Mouse (Mus musculus) inflammation-experienced regulatory T-cells, adult 6 months (primary cell): ENCODE results near the gene Neu1. TPM values are rescaled to one million over a fixed set of nuclear protein-coding genes. Genes with fewer than 3 reads are reported as not detected.
"Not testable (repeated sequence)": the region's sequence is repeated elsewhere in the genome, so short reads cannot be mapped to it uniquely, and the experiment has no call there.

ENCODE experiments used
- ATAC-seq: one replicate; pipeline ENCODE4 v1.8.0; 2017
- polyA plus RNA-seq, 3 experiments: library from polyadenylated mRNA; unstranded; fragments of 100-300 nt; shearing (Covaris generic); gene quantifications; one replicate each; pipeline ENCODE4 v1.2.1; 2017

Gene Neu1
- polyA plus RNA-seq, 3 experiments from 2014 or later = 12.8 to 28.2 (median 27.6) TPM

GRCm38 (mm10) chr17:34969822-34970221 is 38.8 kb downstream of the Neu1 start, which contains the start of gene Gm20481:
Gm20481 (plus strand) TSS chr17:34969912.
- not testable (repeated sequence) for ATAC-seq

- ATAC-seq = not testable (repeated sequence)
These were observed 39.8 kb downstream of the Neu1 start for GRCm38 (mm10) chr17:34970850-34971249.

GRCm38 (mm10) chr17:34971694-34972068 is 40.6 kb downstream of the Neu1 start:
- peak; percentile 22 for ATAC-seq

- ATAC-seq = peak; percentile 96
These were observed 41.2 kb downstream of the Neu1 start, which contains the start of the genes Hspa1a and Hspa1l for GRCm38 (mm10) chr17:34972069-34972749. Hspa1a (minus strand) TSS chr17:34972156. Hspa1l (plus strand) TSS chr17:34972703.

- ATAC-seq = no peak
These were observed 44.8 kb downstream of the Neu1 start for GRCm38 (mm10) chr17:34975581-34976492.

- no peak for ATAC-seq
These were observed 45.9 kb downstream of the Neu1 start for GRCm38 (mm10) chr17:34977000-34977399.

DNA sequence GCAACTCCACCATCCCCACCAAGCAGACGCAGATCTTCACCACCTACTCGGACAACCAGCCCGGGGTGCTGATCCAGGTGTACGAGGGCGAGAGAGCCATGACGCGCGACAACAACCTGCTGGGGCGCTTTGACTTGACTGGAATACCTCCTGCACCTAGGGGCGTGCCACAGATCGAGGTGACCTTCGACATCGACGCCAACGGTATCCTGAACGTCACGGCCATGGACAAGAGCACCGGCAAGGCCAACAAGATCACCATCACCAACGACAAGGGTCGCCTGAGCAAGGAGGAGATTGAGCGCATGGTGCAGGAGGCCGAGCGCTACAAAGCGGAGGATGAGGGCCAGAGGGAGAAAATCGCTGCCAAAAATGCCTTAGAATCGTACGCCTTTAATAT is 47.2 kb downstream of the Neu1 start:
- no peak for ATAC-seq

- no peak for ATAC-seq
These were observed 48.6 kb downstream of the Neu1 start for GRCm38 (mm10) chr17:34979631-34980030.

GRCm38 (mm10) chr17:34980655-34981054 is 49.6 kb downstream of the Neu1 start:
- peak; percentile 52 for ATAC-seq

GRCm38 (mm10) chr17:34981690-34982180 is 50.7 kb downstream of the Neu1 start, which contains the start of gene Lsm2:
Lsm2 (plus strand) TSS chr17:34981862.
- peak; percentile 89 for ATAC-seq

- no peak for ATAC-seq
These were observed 51.3 kb downstream of the Neu1 start for GRCm38 (mm10) chr17:34982328-34982727.

DNA sequence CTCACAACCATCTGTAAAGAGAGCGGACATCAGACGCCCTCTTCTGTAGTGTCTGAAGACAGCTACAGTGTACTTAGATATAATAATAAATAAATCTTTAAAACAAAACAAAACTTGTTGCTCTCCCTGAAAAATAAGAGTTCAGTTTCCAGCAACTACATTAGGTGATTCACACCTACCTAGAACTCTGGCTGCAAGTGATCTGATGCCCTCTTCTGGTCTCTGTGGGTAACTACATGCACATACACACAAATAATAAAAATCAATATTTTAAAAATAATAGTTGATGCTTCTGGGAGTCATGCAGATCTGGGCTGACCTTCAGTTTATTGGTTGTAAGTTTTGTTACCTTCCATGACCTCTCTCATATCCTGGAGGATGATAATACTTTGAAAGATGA is 53.2 kb downstream of the Neu1 start:
- no peak for ATAC-seq

Other genes with a start within 250 kb of the Neu1 start
- gene C4b, start 187.4 kb upstream of the Neu1 start, polyA plus RNA-seq = under 1 TPM in 1 of 3 experiments, not detected in 2; 0.08 TPM
- not detected for gene Cyp21a1, start 126.7 kb upstream of the Neu1 start, polyA plus RNA-seq
- gene Stk19, start 94.3 kb upstream of the Neu1 start, polyA plus RNA-seq = 10 to 100 TPM; 30.4 to 44.5 (median 37.2) TPM
- gene Dxo, start 94.2 kb upstream of the Neu1 start, polyA plus RNA-seq = 10 to 100 TPM; 23.9 to 29.0 (median 27.1) TPM
- 10 to 100 TPM; 28.6 to 34.2 (median 33.7) TPM for gene Skiv2l, start 81.0 kb upstream of the Neu1 start, polyA plus RNA-seq
- 10 to 100 TPM; 40.1 to 65.0 (median 47.0) TPM for gene Nelfe, start 80.9 kb upstream of the Neu1 start, polyA plus RNA-seq
- gene Cfb, start 68.7 kb upstream of the Neu1 start, polyA plus RNA-seq = 1 to 10 TPM in 1 of 3 experiments, under 1 TPM in 2; 0.24 to 2.6 (median 0.37) TPM
- gene Zbtb12, start 51.8 kb upstream of the Neu1 start, polyA plus RNA-seq = not detected
- under 1 TPM in 1 of 3 experiments, not detected in 2; 0.26 TPM for gene Gm20547, start 49.2 kb upstream of the Neu1 start, polyA plus RNA-seq
- 1 to 10 TPM in 1 of 3 experiments, not detected in 2; 1.4 TPM for gene C2, start 33.0 kb upstream of the Neu1 start, polyA plus RNA-seq
- 10 to 100 TPM; 27.1 to 32.6 (median 29.4) TPM for gene Ehmt2, start 32.8 kb upstream of the Neu1 start, polyA plus RNA-seq
- gene Slc44a4, start 16.8 kb upstream of the Neu1 start, polyA plus RNA-seq = not detected
- under 1 TPM; 0.53 to 0.85 (median 0.80) TPM for gene Hspa1b, start 28.0 kb downstream of the Neu1 start, polyA plus RNA-seq
- gene Gm20481, start 38.7 kb downstream of the Neu1 start, polyA plus RNA-seq = under 1 TPM in 1 of 3 experiments, not detected in 2; 0.94 TPM
- gene Hspa1a, start 40.9 kb downstream of the Neu1 start, polyA plus RNA-seq = 1 to 10 TPM in 2 of 3 experiments, under 1 TPM in 1; 0.74 to 2.3 (median 1.1) TPM
- not detected for gene Hspa1l, start 41.5 kb downstream of the Neu1 start, polyA plus RNA-seq
- 10 to 100 TPM; 37.7 to 67.4 (median 40.0) TPM for gene Lsm2, start 50.6 kb downstream of the Neu1 start, polyA plus RNA-seq
- 10 to 100 TPM; 27.2 to 30.9 (median 30.8) TPM for gene Vars, start 69.7 kb downstream of the Neu1 start, polyA plus RNA-seq
- under 1 TPM in 2 of 3 experiments, not detected in 1; 0.10 to 0.28 TPM for gene Vwa7, start 85.3 kb downstream of the Neu1 start, polyA plus RNA-seq
- gene Sapcd1, start 96.8 kb downstream of the Neu1 start, polyA plus RNA-seq = 1 to 10 TPM in 2 of 3 experiments, under 1 TPM in 1; 0.54 to 2.6 (median 1.4) TPM
- gene Msh5, start 115.5 kb downstream of the Neu1 start, polyA plus RNA-seq = 1 to 10 TPM; 1.3 to 1.4 (median 1.4) TPM
- gene Clic1, start 118.7 kb downstream of the Neu1 start, polyA plus RNA-seq = 100 to 1,000 TPM; 487 to 766 (median 514) TPM
- 1 to 10 TPM in 2 of 3 experiments, under 1 TPM in 1; 0.91 to 3.0 (median 1.3) TPM for gene Ddah2, start 127.8 kb downstream of the Neu1 start, polyA plus RNA-seq
- gene Ly6g6c, start 134.1 kb downstream of the Neu1 start, polyA plus RNA-seq = not detected
- gene Mpig6b, start 134.9 kb downstream of the Neu1 start, polyA plus RNA-seq = not detected
- not detected for gene Ly6g6e, start 145.6 kb downstream of the Neu1 start, polyA plus RNA-seq
- not detected for gene Ly6g6d, start 146.8 kb downstream of the Neu1 start, polyA plus RNA-seq
- gene Ly6g6f, start 154.4 kb downstream of the Neu1 start, polyA plus RNA-seq = not detected
- gene Abhd16a, start 158.0 kb downstream of the Neu1 start, polyA plus RNA-seq = 10 to 100 TPM; 22.3 to 26.3 (median 25.6) TPM
- gene Ly6g5c, start 177.0 kb downstream of the Neu1 start, polyA plus RNA-seq = not detected
- gene Ly6g5b, start 184.2 kb downstream of the Neu1 start, polyA plus RNA-seq = 1 to 10 TPM; 1.9 to 8.9 (median 3.9) TPM
- gene Gpank1, start 190.2 kb downstream of the Neu1 start, polyA plus RNA-seq = 10 to 100 TPM; 57.1 to 87.4 (median 74.3) TPM
- 100 to 1,000 TPM; 246 to 346 (median 344) TPM for gene Csnk2b, start 190.8 kb downstream of the Neu1 start, polyA plus RNA-seq
- 10 to 100 TPM; 20.0 to 27.1 (median 25.1) TPM for gene D17H6S53E, start 195.1 kb downstream of the Neu1 start, polyA plus RNA-seq
- not detected for gene Apom, start 200.8 kb downstream of the Neu1 start, polyA plus RNA-seq
- gene Bag6, start 203.9 kb downstream of the Neu1 start, polyA plus RNA-seq = 10 to 100 TPM; 25.4 to 33.8 (median 29.1) TPM
- 100 to 1,000 TPM in 1 of 3 experiments, 10 to 100 TPM in 2; 47.1 to 105 (median 47.2) TPM for gene Prrc2a, start 233.6 kb downstream of the Neu1 start, polyA plus RNA-seq
- gene Aif1, start 244.8 kb downstream of the Neu1 start, polyA plus RNA-seq = 1 to 10 TPM in 2 of 3 experiments, under 1 TPM in 1; 0.79 to 5.4 (median 2.1) TPM